Mouse (Mus musculus) spleen, adult 2 months (tissue): Measurements from ENCODE around the gene Slc26a9.

Source experiments
- CTCF ChIP-seq: fragments of 200-500 bp; IDR thresholded peaks from 2 replicates; pipeline ENCODE4 v1.5.1; 2011; ENCODE audit warnings: mild to moderate bottlenecking, inconsistent platforms; ENCODE audit not compliant: insufficient read depth, insufficient read length, insufficient replicate concordance; ENCODE audit errors: extremely low read depth
- POLR2A ChIP-seq: fragments of 200-500 bp; IDR thresholded peaks from 2 replicates; pipeline ENCODE4 v1.6.1; 2011; ENCODE audit warnings: low read depth, low read length, inconsistent platforms

DNA sequence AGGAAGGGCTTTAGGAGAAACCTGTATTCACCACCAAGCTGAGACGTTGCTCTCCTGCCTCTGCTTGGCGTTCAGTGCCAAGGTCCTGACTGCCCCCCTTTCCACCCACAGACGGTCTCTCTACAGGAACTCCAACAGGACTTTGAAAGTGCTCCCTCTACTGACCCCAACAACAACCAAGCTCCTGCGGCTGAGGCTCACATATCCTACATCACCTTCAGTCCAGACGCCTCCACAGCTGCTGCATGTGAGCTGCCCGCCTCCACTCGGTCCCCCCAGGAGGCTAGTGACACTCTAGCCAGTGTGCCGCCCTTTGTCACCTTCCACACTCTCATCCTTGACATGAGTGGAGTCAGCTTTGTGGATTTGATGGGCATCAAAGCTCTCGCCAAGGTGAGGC is 19.9 kb downstream of the Slc26a9 start:
- TF ChIP-seq CTCF (no peak), POLR2A (no peak)
